Mouse (Mus musculus): ENCODE measurements around the gene Rft1. TPM values are rescaled to one million over a fixed set of nuclear protein-coding genes. Genes with fewer than 3 reads are reported as not detected.

The Rft1 gene
- total and polyA plus RNA-seq, 3 experiments: 9.1 to 11.3 TPM; not detected in 1

GRCm38 (mm10) chr14:30648478-30648877, 5.7 kb upstream of the Rft1 start:
- H3K79me2 ChIP-seq (ENCODE audit: control insufficient read depth, insufficient read depth, low read length, poor library complexity): no peaks in the 10 kb centered on the region
- no peak overlapping the region for H3K9ac ChIP-seq (ENCODE audit: control insufficient read depth, low read depth, low read length, poor library complexity, severe bottlenecking)
- H3K4me3 ChIP-seq (ENCODE audit: control insufficient read depth in 1 of 2, insufficient read depth in 1 of 2, low read depth in 2 of 2, low read length in 2 of 2): no peak overlapping the region
- H3K27me3 ChIP-seq (ENCODE audit: control insufficient read depth in 1 of 2, insufficient read depth in 2 of 2, low read length in 2 of 2): peaks cover 1 to 7% of the 10 kb centered on the region in 2 experiments; a peak in 3 of 4 replicates
- H3K36me3 ChIP-seq (ENCODE audit: control insufficient read depth in 1 of 2, insufficient read depth in 2 of 2, low read length in 2 of 2): no peaks in the 10 kb centered on the region
- H3K4me1 ChIP-seq (ENCODE audit: control insufficient read depth in 1 of 2, insufficient read depth in 2 of 2, low read length in 2 of 2): no peaks in the 10 kb centered on the region; a peak in 1 of 4 replicates
- H3K9me3 ChIP-seq (replicated peaks; ENCODE audit: insufficient read depth, low read length): no peaks in the 10 kb centered on the region
- no peak for TF ChIP-seq CHD1 (IDR thresholded peaks at IDR 0.05; ENCODE audit: low read depth, low read length)
- H3K27ac ChIP-seq (ENCODE audit: control insufficient read depth, low read depth, low read length): no peak overlapping the region
- DNase-seq (ENCODE audit: low read depth, low spot score): no peak

GRCm38 (mm10) chr14:30649745-30650144, 4.4 kb upstream of the Rft1 start:
- Histone ChIP-seq H3K9me3 (replicated peaks; ENCODE audit: insufficient read depth, low read length) (no peaks in the 10 kb centered on the region), H3K27me3 (ENCODE audit: control insufficient read depth in 1 of 2, insufficient read depth in 2 of 2, low read length in 2 of 2) (peaks cover 1 to 7% of the 10 kb centered on the region in 2 experiments; a peak in 3 of 4 replicates), H3K9ac (ENCODE audit: control insufficient read depth, low read depth, low read length, poor library complexity, severe bottlenecking) (no peak overlapping the region), H3K36me3 (ENCODE audit: control insufficient read depth in 1 of 2, insufficient read depth in 2 of 2, low read length in 2 of 2) (peaks cover 0 to under 1% of the 10 kb centered on the region in 2 experiments; a peak in 1 of 4 replicates), H3K4me3 (ENCODE audit: control insufficient read depth in 1 of 2, insufficient read depth in 1 of 2, low read depth in 2 of 2, low read length in 2 of 2) (no peak overlapping the region), H3K79me2 (ENCODE audit: control insufficient read depth, insufficient read depth, low read length, poor library complexity) (peaks cover 3% of the 10 kb centered on the region; the same call in 1 of the 2 replicates), H3K4me1 (ENCODE audit: control insufficient read depth in 1 of 2, insufficient read depth in 2 of 2, low read length in 2 of 2) (no peaks in the 10 kb centered on the region; a peak in 2 of 4 replicates), H3K27ac (ENCODE audit: control insufficient read depth, low read depth, low read length) (no peak overlapping the region)
- TF ChIP-seq GATA1 (IDR thresholded peaks at IDR 0.05; ENCODE audit: low read depth, low read length): no peak
- TF ChIP-seq POLR2A (IDR thresholded peaks at IDR 0.05; ENCODE audit: control insufficient read depth in 1 of 2, insufficient read depth in 1 of 2, low read depth in 1 of 2, low read length in 2 of 2, poor library complexity in 1 of 2): no peak
- TF ChIP-seq ELF1 (IDR thresholded peaks at IDR 0.05; ENCODE audit: low read depth, low read length): no peak
- no peak for TF ChIP-seq RAD21 (IDR thresholded peaks at IDR 0.05; ENCODE audit: low read depth, low read length)
- TF ChIP-seq E2F4 (IDR thresholded peaks at IDR 0.05; ENCODE audit: borderline replicate concordance, low read depth, low read length): no peak
- no peak for TF ChIP-seq CHD2 (IDR thresholded peaks at IDR 0.05; ENCODE audit: low read length)
- TF ChIP-seq MEF2A (IDR thresholded peaks at IDR 0.05; ENCODE audit: extremely low read depth, insufficient replicate concordance, low read depth, low read length, poor library complexity, severe bottlenecking): no peak
- no peak for DNase-seq (ENCODE audit: low read depth, low spot score)

DNA sequence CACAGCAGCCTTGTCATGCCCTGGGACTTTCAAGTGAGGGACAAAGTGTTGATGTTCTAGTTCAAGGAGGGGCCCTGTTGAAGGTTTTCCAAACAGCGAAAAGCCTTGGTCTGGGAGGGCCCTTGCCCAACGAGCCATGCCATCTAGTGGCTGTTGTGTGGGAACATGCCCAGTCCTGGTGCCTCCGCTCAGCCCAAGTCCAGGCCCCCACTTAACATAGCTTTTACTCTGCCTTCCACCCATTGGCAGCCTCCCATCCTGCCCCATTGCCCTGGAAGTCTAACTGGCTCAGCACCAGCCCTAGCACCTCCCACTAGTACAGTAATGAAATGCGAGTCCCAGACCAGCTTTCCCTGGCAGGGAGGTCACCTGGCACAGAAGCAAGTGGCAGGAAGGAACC, 3.2 kb upstream of the Rft1 start:
- no peak overlapping the region for H3K4me3 ChIP-seq (ENCODE audit: control insufficient read depth in 1 of 2, insufficient read depth in 1 of 2, low read depth in 2 of 2, low read length in 2 of 2)
- DNase-seq (ENCODE audit: low read depth, low spot score): no peak
- H3K27ac ChIP-seq (ENCODE audit: control insufficient read depth, low read depth, low read length): no peak overlapping the region
- no peak for TF ChIP-seq BHLHE40 (IDR thresholded peaks at IDR 0.05; ENCODE audit: borderline replicate concordance, low read depth, low read length)
- peak in 2 of 3 experiments; percentile 24 to 26; a peak in 3 of 6 replicates for TF ChIP-seq CTCF (IDR thresholded peaks at IDR 0.05 in 2 of 3, conservative IDR thresholded peaks at IDR 0.05 in 1 of 3; ENCODE audit: control insufficient read depth in 1 of 3, insufficient read depth in 1 of 3, low read depth in 2 of 3, low read length in 3 of 3, poor library complexity in 1 of 3, severe bottlenecking in 1 of 3)
- peaks cover 3 to 4% of the 10 kb centered on the region in 2 experiments for H3K4me1 ChIP-seq (ENCODE audit: control insufficient read depth in 1 of 2, insufficient read depth in 2 of 2, low read length in 2 of 2)
- peaks cover 0 to 7% of the 10 kb centered on the region in 2 experiments; a peak in 2 of 4 replicates for H3K36me3 ChIP-seq (ENCODE audit: control insufficient read depth in 1 of 2, insufficient read depth in 2 of 2, low read length in 2 of 2)
- H3K9me3 ChIP-seq (replicated peaks; ENCODE audit: insufficient read depth, low read length): no peaks in the 10 kb centered on the region
- H3K27me3 ChIP-seq (ENCODE audit: control insufficient read depth in 1 of 2, insufficient read depth in 2 of 2, low read length in 2 of 2): peaks cover 1 to 3% of the 10 kb centered on the region in 2 experiments; a peak in 3 of 4 replicates
- H3K79me2 ChIP-seq (ENCODE audit: control insufficient read depth, insufficient read depth, low read length, poor library complexity): peaks cover 3% of the 10 kb centered on the region; the same call in 1 of the 2 replicates
- no peak overlapping the region for H3K9ac ChIP-seq (ENCODE audit: control insufficient read depth, low read depth, low read length, poor library complexity, severe bottlenecking)
